Mouse (Mus musculus) adrenal gland (tissue): ENCODE data around the gene Alpk1.

ENCODE experiments used
- intact Hi-C: fragments of 180-260 bp; cut with DNase I; formaldehyde crosslinking; loops from one replicate; pipeline ENCODE4 v1.15.1; 2025

Gene Alpk1

DNA sequence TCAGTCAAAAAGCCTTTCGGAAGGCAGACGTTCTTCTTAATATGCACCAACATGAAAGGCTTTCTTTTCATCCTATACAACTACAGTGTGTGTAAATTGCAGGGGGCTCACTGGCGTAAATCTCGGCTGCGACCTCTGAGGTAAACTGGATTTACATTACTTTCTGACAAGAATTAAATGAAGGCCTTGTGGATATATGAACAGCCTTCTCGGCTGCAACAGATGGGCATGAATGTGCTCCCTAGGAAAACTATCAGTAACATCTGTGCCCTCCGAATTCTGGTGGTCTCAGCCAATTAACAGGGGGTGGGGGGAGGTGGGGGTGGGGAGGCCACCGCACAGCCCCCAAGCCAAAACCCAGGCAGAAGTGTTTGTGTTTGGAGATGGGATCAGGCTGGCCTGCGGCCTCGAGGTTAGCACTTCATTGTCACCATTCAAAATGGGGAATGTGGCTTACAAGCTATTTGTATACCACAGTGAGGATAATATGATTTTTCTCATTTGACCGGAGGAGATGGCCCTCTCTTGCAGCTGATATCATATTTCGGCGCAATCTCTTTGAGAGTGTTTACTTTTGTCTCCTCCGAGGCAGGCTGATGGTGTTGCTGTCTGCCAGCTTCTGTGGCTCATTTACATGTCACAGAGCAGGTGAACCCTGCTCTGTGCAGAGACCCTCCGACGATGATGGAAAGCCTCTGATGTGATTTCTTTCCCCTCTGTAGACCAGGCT is 34.3 kb downstream of the Alpk1 start:
- intact Hi-C loops = no loop called here

DNA sequence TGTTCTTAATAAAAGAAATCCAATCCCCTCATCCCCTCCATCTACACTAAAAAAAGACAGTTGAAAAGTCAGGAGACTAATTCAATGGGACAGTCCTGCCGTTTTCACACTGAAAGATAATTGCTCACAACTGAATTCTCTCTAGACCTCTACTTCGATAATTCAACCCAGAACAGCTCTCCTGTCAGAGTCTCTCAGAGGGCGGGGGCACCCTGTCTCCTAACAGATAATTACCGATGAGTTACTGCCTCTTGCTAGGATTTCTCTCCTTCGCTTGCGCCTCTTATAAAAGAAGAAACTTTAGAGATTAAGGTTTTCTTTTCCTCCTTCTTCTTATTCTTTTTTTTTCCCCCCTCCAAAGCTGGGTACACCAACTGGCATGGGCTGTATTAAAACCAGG is 34.8 kb downstream of the Alpk1 start:
- intact Hi-C loops = no loop called here

DNA sequence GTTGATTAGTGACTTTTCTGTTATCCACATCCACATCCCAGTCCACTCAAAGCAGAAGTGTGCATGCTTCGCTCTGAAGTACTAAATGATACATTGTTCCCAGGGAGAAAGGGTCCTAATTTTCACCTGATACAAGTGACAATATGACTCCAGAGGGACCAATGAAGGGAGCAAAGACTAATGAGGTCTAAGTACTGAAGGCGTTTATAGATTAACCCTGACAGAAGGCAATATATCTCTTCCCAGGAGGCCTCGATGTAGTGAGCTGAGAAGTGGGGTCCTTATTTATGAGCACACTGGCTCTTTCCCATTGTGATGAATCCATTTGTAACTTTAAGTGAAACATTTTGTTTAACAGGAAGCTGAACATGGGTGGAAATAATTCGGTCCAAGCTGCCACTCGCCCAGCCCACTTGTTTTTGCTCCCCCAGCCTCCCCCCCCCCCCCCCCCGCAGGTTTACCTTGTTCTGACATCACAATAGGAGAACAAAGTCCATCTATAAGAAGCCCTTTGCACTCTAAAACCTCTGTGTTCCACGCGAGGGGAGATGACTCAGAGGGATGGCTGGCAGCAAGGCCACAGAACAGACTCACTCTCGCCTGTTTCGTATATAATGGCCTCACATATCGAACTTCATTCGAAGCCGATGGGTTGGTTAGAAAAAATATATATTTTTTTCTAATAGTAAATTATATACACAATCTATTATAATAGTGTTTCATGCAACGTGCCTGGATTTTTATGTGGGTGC is 36.5 kb downstream of the Alpk1 start:
- intact Hi-C loops = no loop called here

DNA sequence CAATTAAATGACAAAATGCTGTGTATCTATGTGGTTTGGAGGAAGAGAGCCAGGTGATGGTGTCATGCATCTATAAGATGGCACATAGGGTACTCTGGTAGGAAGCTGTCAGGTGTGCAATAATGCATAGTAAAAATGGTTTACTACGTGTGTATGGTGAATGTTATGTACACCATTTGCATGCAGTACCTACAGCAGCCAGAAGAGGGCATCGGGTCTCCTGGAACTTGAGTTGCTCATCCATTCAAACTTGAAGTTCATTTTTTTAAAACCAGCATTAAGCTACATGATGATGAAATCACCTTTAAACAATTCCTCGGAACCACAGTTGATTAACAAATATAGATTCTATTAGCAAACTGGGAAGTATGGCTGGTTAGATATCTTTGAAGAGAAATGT is 38.9 kb downstream of the Alpk1 start:
- intact Hi-C loops = no loop called here

DNA sequence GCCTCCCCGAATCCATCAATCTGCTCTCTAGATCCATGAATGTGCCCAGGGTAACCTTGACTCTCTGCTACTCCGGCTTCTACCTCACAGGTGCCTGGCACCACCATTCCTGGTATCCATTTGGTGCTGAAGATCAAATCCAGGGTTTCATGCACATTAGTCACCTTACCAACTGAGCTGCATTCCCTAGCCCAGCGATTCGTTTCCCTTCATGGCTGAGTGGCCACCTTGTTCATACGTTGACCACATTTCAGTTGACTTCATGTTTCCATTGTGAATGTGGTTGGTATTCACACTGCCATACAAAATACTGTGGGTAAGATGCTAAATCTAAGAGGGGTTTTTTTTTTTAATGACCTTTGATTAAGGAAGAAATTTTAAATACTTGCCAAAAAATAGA is 42.5 kb downstream of the Alpk1 start:
- intact Hi-C loops = no loop called here

DNA sequence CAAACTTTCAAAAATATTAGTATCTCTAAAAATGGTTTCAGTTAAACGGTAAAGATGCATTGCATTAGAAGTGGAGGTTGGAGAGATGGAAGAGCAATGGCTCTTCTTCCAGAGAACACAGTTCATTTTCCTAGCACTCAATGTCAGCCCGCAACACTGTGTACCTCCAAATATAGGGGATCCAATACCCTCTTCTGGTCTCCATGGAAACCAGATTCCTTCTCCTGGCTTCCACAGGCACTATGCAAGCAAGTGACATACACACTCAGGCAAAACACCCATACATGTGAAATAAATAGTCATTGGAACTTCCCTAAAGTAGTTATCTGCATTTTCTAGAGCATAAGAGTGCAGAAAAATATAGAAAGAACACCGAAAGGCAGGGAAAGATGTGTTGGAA is 44.9 kb downstream of the Alpk1 start:
- intact Hi-C loops = no loop called here

DNA sequence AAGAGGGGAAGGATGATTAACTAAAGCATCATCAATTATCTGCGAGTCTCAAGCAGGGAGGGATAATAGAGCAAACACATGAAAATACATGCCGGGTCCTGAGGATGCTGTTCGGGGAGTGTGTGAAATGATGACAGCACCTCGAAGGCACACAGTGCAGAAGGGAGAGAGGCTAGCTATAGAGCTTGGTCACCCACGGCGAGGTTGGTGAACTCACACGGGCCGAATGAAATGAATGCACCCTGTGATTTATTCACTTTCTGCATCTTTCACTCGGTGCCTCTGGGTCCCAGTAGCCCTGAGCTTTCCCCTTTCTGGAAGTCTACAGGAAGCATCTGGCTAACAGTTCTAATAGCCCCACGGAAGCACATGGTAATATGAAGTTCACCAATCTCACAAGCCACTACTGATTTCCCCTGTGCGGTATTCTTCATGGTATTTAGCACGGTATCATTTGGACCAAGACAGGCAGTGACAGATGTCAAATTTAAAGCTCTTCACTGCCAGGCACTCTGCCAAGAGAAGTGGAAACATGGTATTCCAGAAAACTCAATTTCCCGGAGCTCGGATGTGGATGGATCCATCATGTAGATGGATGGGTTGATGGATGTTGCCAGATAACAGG is 50.7 kb downstream of the Alpk1 start:
- intact Hi-C loops = no loop called here

DNA sequence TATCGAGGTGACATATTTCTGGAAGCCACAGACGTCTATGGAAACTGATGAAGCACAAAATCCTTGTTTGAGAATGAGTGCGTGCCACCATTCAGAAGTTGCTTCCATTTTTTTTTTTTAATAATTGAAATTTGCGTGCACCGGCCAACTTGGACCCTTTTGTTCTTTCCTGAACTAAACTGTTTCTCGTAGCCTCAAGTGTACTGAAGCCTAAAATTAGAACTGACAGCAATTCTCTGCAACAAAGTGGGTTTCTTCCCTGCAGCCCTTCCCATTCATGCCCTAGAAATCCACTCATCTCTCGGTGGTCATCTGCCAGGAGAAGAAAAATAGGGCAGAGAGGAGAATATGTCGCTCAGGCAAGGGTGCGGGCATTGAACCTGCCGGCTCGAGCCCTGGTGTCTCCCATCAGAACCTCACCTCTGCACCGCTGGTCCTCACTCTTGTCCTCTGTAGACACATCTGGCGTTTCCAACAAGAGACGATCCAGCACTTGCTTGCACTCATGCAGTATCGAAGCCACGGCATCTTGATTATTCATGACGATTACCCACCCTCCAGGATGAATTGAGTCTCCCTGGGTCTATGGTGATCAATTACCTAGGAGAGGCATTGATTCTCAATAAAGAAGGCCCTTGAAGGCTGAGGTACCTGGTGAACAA is 51.3 kb downstream of the Alpk1 start:
- intact Hi-C loops = no loop called here

DNA sequence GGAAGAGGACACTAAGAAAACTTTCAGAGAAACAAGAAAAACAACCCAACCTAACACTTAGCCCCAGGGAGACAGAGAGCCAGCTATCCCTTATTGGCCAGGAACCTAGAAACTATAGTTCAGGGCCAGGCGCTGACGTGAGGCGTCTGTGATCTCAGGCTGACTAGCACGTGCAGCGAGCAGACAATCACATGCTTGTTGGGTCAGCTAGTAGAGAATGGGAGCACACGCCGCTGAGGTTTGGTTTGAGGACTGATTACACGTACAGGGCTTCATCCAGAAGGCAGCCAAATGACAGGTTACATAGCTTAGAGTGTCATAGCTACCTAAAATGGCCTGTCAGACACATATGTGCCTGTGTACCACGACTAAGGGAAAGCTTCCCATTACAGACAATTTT is 52.3 kb downstream of the Alpk1 start:
- intact Hi-C loops = no loop called here

DNA sequence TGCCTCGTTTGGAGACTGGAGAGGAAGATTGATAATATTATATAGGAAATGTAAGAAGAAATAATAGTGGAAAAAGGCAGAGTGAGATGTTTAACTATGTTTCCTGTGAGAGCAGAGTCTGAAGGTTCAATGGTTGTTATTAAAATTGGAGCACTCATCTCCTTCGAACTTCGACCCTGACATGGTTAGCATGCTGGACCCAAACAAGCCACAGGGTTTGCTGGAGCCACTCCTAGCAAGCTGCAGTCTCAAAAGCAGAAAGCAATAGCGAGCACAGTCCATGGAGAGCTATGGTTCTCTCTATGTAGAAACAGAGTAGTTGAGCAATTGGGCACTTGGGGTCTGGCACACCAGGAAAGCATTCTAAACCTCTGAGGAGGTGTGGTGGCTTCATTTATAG is 59.4 kb downstream of the Alpk1 start:
- intact Hi-C loops = no loop called here

DNA sequence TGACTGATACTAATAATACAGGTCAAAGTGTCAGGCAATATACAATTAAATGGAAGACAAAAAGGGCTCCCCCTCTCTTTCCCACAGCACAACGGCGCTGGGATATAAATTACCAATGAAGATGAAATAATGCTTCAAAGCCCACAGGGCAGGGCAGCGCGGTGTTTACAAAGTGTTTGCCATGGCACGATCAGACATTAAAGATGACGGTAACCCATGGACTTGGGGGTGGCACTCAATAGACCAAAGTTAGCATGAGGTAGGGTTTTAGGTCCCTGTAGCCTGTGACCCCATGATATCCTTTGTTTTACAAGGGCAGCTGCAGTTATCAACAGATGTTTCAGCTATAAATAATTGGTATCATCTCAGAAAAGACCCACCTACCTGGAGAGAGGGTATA is 60.3 kb downstream of the Alpk1 start:
- intact Hi-C loops = no loop called here

DNA sequence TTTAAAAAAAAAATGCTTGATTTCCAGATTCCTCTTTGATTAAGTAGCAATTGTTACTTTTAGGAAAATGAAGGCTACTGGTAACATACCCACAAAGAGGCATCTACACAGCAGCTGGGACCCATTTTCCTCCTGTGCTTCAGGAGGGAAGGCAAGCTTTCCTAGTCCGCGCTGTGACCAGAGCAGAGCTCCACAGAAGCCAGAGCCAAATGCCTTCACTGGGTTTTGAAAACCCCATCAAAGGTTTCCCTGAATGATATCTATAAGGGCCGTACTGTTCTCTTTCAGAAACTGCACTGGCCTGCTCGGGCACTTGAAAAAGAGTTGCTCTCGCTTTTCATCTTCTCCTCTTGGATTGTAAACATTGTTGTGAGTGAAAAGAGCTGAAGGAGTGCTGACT is 60.7 kb downstream of the Alpk1 start:
- intact Hi-C loops = no loop called here

DNA sequence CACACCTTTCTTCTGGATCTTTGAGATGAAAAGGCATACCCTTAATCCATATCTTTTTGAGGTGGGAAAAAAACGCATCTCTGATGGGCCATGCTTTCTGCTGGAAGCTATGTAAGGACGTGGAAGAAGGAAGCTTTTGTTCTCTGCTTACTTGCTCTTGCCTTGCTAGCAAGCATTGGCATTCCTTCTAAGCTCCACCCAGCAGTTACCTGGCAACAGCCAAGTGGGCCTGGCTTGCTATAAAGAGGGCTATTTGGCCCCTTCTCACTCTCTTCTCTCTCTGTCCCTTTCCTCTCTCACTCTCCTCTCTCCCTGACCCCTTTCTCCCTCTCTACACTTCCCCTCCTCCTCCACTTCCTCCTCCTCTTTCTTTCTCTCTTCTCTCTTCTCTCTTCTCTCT is 63.6 kb downstream of the Alpk1 start:
- intact Hi-C loops = no loop called here

DNA sequence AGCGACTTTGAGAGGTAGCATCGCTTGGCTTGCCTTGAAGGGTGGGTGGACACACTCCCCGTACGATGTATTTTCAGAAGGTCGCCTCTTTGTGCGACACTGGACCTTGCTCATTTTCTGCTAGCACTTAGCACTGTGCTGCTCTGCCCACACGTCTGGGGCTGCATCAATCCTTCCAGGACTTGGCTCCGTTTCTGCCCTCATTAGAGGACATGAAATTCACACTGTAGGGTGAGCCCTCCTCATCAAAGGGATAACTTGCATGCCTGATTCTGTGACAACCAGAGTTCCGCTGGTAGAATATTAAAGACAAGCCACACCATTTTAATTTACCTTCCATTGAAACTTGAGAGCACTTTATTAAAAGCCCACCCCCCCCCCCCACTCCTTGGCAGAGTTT is 67.2 kb downstream of the Alpk1 start:
- intact Hi-C loops = no loop called here

DNA sequence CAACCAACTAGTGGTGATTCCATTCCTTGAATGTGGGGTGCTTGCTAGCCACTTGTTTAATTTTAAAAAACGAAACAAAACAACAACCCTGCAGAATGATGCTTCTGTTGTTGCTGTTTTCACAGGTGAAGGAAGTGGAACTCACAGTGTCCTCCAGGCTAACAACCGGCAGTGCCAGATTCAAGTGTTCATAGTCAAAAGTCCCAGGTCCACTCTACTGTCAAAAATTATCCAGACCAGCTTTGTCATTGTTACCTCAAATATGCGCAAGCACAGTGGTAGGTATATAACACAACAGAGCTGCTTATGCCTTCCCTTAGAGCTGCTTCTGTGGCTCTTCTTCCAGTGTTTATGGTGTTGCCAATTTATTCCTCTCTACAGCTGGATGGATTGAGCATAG is 68.8 kb downstream of the Alpk1 start:
- intact Hi-C loops = no loop called here

DNA sequence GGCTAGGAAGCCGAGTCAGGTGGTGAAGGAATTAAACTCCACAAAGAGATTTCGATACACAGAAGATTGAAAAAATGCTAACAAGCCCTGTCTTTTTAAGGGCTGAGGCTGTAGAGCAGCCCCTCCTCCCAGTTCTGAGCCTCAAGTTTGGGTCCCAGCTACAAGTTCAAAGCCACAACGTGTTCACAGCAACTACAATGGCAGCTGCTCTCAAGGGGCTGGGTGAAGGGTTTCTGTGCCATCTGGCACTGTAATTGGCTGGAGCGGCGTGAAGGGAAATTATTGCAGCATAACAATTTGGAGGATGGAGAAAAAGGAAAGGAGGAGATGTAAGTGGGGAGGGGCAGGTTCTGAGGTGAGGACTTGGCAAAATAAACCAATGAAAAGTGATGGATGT is 73.2 kb downstream of the Alpk1 start:
- intact Hi-C loops = no loop called here

DNA sequence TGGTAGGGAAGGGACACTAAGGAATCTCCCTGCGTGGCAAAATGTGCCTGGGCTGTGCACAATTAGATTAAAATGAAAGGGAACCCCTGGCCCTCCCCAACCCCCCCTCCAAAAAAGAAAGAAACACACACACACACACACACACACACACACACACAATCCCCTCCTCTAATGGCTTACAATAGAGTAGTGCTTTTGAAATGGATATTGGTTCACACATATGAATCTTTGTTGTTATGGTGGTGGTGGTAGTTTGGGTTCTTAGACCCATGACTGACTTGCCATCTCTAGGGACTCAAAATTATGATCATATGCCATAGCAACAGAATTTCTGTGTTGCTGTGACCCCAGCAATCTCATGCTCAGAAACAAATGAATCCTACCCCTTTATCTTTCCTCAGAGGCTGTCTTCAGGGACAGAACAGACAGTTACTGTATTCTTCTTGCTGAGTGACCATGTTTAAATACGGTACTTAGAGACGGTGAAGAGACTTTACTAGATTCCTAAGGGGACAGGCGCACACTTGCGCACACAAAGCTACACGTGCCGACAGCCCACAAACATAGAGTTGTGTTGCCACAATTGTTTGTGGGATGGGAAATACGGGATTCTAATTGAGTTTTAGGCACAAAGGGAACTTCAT is 73.8 kb downstream of the Alpk1 start:
- intact Hi-C loops = no loop called here

DNA sequence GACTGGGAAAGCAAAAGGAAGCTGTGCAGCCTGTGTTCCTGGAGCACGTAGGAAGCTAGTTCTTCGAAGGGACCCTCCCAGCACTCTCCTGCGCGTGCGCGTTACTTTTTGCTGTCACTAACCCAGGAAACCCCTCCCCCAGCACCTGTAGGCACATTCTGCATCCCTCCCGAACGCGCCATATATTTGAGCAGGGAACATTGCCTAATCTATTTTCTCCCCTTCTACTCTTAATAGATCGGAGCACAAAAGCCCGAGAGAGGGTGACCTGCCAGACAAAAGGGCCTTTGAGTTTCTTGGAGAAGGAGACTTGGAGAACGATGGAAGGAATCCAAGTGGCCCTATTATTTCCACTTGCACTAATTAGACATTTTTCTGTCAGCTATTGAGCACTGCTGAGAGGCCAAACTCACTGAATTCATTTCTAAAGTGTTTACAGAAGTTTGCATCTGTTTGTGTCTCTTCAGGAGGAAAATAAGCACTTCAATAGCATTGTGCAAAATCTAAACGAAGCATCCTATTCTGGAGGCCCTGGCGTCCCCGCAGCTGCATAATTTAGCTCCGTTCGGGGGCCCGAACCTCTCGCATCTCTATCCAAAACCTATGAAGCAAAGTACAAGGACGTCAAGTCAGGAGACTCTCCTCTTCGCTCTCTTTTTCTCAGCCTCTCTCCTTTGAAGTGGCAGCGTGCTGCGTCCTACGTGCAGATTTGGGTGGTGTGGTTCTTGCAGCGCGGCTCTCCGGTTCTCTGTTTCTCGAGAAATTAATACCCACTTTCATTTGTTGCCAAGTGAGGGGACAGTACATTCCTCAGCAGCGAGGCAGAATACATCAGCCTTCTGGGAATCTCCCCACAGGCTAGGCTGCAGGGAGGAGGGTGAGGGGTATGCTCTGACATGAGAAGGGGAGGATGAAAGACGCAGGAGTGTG is 74.5 kb downstream of the Alpk1 start:
- intact Hi-C loops = no loop called here

DNA sequence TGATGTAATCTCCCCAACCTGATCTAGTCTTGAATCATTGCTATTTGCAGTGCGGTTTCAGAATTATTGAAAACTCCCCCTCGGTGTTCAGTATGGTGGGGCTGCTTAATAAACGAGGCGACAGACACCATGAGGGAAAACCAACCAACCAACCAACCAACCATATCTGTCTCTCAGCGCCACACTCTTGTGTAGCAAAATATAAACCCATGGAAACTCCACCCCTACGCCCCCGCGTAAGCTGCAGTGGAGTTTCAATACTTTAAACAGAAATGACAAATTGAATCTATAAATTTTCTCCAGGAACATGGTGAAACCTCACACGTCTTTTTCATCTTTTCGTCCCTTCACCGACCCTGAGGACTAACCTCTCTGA is 75.2 kb downstream of the Alpk1 start:
- intact Hi-C loops = no loop called here

DNA sequence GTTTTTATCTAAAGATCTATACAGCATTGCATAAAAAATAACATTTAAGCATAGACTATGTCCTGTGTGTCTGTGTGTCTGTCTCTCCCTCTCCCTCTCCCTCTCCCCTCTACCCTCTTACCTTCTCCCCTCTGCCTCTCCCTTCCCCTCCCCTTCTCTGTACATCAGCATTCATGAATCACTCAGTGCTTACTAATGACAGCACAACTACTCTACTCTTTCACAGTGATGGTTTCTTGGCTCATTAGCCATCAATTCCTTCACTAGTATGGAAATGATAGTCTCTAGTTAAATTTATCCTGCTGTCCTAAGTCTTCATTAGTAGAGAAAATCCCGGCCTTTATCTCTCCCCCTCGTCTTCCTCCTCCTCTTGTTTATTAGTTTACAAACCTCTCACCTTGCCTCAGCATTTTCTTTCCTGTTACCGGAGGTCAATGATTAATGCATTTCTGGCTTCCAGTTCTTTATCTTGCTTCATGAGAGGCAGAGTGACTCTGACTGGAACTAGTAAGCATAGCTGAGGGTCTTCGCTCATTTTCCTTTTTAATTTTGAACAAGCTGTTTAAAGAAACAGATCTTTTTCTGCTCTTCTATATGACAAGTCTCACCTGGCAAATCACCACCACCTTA is 79.0 kb downstream of the Alpk1 start:
- intact Hi-C loops = no loop called here
